Mouse (Mus musculus): ENCODE measurements around the gene Tspyl1.
A peak's percentile ranks its signal among the peaks of the same experiment; 100 is the strongest.
"Not testable (repeated sequence)": the region's sequence is repeated elsewhere in the genome, so short reads cannot be mapped to it uniquely, and the experiment has no call there.

Gene Tspyl1

GRCm38 (mm10) chr10:34281962-34282388 lies at the start of gene Tspyl1:
Gene Tspyl1, plus strand, starts transcription at chr10:34282190.
- peak; percentile 99 for DNase-seq

DNA sequence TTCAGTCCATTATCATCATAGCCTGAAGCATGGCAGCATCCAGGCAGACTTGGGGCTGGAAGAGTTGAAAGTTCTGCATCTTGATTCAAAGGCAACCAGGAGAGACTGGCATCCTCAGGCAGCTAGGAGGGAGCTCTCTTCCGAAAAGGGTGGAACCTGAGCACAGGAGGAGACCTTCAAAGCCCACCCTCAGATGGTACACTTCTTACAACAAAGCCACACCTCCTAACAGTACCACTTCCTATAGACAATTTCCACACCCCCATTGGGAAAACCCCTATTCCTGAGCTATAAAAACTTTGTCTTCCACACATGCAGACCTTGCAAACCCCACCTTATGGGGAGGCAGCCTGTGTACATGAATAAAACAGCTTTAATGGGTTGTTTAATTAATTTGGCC lies 48.6 kb upstream of the Tspyl1 start:
- no peak for DNase-seq

DNA sequence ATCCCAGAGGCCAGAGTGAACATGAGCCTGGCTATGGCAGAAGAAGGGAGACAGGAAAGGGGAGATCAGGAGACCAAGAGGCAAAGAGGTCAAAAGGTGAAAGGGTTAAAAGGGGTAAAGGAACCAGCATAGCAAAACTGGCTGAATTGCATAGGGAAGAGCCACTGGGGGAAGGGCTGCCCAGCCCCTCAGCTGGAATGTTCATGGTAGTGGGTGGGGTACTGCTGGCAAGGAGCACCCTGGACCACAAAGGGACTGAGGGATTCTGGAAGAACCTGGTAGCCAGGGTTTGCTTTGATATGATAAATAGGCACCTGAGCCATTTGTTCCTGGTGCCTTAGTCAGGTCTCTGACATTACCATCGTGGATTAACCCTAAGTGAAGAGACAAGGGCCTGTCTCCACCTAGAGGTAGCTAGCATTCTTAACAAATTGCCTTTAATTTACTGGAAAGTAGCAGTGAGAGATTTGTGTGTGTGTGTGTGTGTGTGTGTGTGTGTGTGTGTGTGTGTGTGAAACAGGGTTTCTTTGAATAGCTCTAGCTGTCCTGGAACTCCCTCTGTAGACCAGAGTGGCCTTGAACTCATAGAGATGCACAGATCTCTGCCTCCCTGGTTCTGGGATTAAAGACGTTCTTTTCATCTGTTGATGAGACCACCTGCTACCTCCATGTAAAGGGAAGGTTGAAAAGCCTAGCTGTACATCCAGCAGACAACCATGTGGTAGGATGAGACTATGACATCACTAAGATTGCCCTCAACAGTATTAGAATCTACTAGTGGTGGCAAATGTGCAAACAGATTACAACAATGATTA lies 47.9 kb upstream of the Tspyl1 start:
- no peak for DNase-seq

- DNase-seq = no peak
Measured at GRCm38 (mm10) chr10:34235384-34235783, 46.6 kb upstream of the Tspyl1 start.

DNA sequence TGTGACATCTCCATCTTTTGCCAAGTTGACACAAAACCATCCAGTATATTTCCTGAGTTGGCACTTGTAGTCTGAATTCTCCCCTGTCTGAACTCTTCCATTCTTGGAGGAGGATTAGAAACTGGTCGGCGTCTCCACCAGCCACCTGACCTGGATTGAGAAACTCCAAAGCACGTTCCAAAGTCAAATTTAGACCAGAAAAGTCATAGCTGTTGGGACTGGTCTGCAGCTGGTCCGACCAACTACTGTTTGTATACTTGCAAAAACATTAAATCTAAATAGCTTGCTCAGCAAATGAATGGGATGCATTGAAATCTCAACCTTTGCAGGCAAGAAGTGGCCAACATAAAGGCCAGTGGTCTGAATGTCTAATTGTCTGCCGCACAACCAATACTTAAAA lies 45.4 kb upstream of the Tspyl1 start:
- DNase-seq = no peak

- no peak for DNase-seq
Measured at GRCm38 (mm10) chr10:34238536-34238935, 43.5 kb upstream of the Tspyl1 start.

GRCm38 (mm10) chr10:34244745-34245144 lies 37.2 kb upstream of the Tspyl1 start:
- DNase-seq = no peak

DNA sequence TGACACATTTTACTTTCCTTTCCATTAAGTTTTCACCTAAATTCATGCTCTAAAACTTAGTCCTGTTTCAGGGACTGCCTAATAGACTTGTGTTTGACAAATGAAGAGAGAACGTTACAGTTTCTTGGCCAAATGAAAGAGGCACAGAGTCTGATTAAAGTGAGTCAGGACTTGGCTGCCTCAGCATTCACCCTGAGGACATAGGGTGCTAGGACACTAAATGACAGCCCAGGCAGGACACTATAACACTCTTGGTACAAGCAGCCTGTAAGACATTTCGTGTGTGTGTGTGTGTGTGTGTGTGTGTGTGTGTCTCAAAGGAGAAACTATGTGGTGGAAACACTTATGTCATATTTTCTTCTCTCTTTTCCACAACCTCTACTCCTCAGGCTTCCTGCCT lies 35.9 kb upstream of the Tspyl1 start:
- DNase-seq = peak in 1 of 2 experiments; percentile 6

GRCm38 (mm10) chr10:34247757-34248156 lies 34.2 kb upstream of the Tspyl1 start:
- DNase-seq = no peak

GRCm38 (mm10) chr10:34249594-34249993 lies 32.4 kb upstream of the Tspyl1 start:
- no peak for DNase-seq

- not testable (repeated sequence) for DNase-seq
Measured at GRCm38 (mm10) chr10:34252833-34253232, 29.2 kb upstream of the Tspyl1 start.

- DNase-seq = no peak
Measured at GRCm38 (mm10) chr10:34265106-34265505, 16.9 kb upstream of the Tspyl1 start.

DNA sequence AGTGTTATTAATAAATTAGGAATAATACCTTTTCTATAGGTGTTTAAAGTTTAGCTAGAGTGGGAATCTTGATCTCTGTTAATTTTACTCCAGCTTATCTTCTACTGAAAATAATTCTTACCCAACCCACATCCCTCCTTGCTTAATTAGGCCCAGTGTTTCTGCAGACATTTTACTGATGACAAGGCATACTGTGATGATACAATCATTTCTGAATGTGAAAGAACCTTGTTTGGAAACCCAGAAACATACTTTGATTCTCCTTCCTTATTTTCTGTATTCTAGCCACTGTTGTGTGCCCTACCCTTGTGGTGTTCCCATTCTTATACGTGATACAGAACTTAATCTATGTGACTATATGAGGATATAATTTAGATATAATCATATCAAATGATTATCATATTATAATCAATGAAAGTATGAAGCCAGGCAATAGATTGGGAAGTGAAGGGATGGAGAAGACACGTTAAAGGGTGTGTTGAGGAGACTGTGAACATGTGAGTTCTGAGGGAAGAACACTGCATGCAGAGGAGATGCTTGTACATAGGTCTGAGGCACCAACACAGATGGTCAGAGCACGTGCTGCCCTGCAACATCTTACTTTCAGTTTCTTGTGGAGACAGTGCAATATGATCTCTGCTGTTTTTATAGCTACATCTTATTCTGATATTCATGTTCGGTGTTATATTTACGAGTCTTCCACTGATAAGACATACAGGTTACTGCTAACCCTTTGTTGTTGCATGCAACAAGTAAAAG lies 14.5 kb upstream of the Tspyl1 start:
- DNase-seq = no peak

- no peak for DNase-seq
Measured at GRCm38 (mm10) chr10:34271681-34272080, 10.3 kb upstream of the Tspyl1 start.

- DNase-seq = peak; percentile 62 to 68
Measured at GRCm38 (mm10) chr10:34280591-34281175, 1.3 kb upstream of the Tspyl1 start.

- DNase-seq = no peak
Measured at GRCm38 (mm10) chr10:34281211-34281961, 604 bp upstream of the Tspyl1 start.

DNA sequence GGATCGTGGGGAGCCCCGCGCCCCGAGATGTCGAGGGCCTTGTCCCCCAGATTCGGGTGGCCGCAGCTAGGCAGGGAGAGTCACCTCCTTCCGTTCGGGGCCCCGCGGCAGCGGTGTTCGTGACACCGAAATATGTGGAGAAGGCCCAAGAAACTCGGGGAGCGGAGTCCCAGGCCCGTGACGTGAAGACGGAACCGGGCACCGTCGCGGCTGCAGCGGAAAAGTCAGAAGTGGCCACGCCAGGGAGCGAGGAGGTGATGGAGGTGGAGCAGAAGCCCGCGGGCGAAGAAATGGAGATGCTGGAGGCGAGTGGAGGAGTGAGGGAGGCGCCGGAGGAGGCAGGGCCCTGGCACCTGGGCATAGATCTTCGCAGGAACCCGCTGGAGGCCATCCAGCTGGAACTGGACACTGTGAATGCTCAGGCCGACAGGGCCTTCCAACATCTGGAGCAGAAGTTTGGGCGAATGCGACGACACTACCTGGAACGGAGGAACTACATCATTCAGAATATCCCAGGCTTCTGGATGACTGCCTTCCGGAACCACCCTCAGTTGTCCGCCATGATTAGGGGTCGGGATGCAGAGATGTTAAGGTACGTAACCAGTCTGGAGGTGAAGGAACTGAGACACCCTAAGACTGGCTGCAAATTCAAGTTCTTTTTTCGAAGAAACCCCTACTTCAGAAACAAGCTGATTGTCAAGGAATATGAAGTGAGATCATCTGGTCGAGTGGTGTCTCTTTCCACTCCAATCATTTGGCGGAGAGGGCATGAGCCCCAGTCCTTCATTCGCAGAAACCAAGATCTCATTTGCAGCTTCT lies 639 bp downstream of the Tspyl1 start:
- DNase-seq = peak; percentile 73 to 85

GRCm38 (mm10) chr10:34296911-34297298 lies 14.9 kb downstream of the Tspyl1 start:
- no peak for DNase-seq

DNA sequence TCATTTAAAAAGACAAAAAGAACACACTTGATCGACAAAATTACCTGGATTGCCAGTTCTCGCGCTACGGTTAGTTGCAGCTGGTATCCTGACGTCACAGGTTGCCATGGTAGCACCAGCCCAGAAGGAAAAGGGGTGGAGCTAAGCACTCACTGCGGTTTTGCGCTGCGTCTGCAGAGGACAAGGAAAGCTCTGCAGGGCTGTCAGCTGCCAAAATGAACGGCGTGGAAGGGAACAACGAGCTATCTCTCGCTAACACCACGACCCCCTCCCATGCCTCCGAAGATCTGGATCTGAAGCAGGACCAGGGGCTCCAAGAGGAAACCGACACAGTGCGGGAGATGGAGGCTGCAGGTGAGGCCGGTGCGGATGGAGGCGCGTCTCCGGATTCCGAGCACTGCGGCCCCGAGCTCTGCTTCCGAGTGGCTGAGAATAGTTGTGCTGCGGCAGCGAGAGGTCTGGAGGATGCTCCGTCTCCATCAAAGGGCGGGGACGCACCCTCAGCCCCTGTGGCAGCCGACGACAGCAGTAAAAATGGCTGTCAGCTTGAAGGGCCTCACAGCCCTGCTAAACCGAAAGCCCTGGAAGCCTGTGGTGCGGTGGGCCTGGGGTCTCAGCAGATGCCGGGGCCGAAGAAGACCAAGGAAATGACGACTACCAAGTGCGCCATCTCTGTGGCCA lies 15.4 kb downstream of the Tspyl1 start, which contains the start of gene Tspyl4:
Gene Tspyl4, plus strand, starts transcription at position 144 of the 681 bp plus-strand sequence.
- DNase-seq = peak; percentile 96 to 97

DNA sequence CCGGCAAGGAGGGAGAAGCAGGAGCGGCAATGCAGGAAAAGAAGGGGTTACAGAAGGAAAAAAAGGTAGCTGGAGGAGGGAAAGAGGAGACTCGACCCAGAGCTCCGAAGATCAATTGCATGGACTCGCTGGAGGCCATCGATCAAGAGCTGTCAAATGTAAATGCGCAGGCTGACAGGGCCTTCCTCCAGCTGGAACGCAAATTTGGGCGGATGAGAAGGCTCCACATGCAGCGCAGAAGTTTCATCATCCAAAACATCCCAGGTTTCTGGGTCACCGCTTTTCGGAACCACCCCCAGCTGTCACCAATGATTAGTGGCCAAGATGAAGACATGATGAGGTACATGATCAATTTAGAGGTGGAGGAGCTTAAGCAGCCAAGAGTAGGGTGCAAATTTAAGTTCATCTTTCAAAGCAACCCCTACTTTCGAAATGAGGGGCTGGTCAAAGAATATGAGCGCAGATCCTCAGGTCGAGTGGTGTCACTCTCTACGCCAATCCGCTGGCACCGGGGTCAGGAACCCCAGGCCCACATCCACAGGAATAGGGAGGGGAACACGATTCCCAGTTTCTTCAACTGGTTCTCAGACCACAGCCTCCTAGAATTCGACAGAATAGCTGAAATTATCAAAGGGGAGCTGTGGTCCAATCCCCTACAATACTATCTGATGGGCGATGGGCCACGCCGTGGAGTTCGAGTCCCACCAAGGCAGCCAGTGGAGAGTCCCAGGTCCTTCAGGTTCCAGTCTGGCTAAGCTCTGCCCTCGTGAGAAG lies 16.2 kb downstream of the Tspyl1 start:
- DNase-seq = peak in 1 of 2 experiments; percentile 14
